Mouse (Mus musculus): ENCODE measurements at regions not wholly inside any gene's neighbourhood (a gene's known extent, or its start where the extent isn't known, plus 50 kb on each side); places are given as distances from the start of the nearest gene placed in this dataset.

DNA sequence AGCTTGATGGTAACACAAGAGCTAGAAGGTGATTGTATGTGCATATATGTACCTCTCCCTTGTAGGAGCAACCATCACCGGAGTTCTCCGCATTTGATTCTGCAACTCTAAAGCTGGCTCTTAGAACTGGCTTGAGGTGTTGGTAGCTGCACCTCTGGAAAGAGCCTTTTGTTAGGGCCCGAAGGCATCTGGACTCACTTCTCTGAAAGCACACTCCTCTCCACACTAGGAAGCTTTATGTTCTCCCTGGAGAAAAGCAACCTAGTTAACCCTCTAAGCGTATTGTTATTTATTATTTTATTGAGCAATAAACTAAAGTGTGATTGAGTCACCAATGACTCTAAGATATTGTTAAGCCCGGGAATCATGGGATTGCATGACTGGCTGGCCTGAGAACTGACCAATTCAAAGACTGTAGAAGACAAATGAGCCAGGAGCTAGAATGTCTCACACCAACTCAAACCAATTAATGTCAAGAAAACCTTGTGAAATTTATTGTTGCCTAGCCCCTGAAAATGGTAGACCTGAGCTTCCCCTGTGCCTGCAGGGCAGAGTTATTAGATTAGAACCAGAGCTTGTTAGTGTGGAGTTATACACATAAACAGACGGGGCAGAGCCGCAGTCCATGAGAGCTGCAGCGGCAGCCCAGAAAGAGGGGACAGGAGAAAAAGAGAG is 340.6 kb downstream of the Setd4 start:
- no peak for TF ChIP-seq POLR2A (IDR thresholded peaks at IDR 0.05; ENCODE audit: insufficient read length, low read depth)
- no peak for TF ChIP-seq MYOG (IDR thresholded peaks at IDR 0.05; ENCODE audit: control insufficient read depth in 1 of 3, insufficient read depth in 1 of 3, insufficient read length in 2 of 3, low read depth in 2 of 3)
- no peak for TF ChIP-seq E2F4 (IDR thresholded peaks at IDR 0.05; ENCODE audit: insufficient read depth)
- TF ChIP-seq USF1 (IDR thresholded peaks at IDR 0.05; ENCODE audit: low read depth), result no peak
- no peak for TF ChIP-seq MAX (IDR thresholded peaks at IDR 0.05; ENCODE audit: low read depth)
